Mouse (Mus musculus) forebrain, embryonic 16.5 days (tissue): ENCODE measurements around the gene Cntnap4. TPM values are rescaled to one million over a fixed set of nuclear protein-coding genes. Genes with fewer than 3 reads are reported as not detected.
A peak's percentile ranks its signal among the peaks of the same experiment; 100 is the strongest.

Source experiments
- ATAC-seq: fragments of 200-750 bp; cut with Nextera tagmentation; 2 replicates; pipeline ENCODE4 v1.8.0; 2017; ENCODE audit warnings: mild to moderate bottlenecking, moderate library complexity
- H3K27ac ChIP-seq: fragments of 300-500 bp; sonication (generic); 2 replicates; pipeline ENCODE4 v1.5.1; 2014; ENCODE audit warnings: low read length, control low read depth
- H3K27me3 ChIP-seq: fragments of 300-500 bp; sonication (generic); replicated peaks from 2 replicates; pipeline ENCODE4 v1.6.1; 2014; ENCODE audit warnings: low read length; ENCODE audit not compliant: control insufficient read depth, insufficient read depth
- H3K36me3 ChIP-seq: fragments of 300-500 bp; sonication (generic); 2 replicates; pipeline ENCODE4 v1.6.1; 2014; ENCODE audit not compliant: control insufficient read depth, insufficient read depth
- H3K4me1 ChIP-seq: fragments of 300-500 bp; sonication (generic); replicated peaks from 2 replicates; pipeline ENCODE4 v1.6.1; 2014; ENCODE audit warnings: low read length; ENCODE audit not compliant: control insufficient read depth, insufficient read depth
- H3K4me2 ChIP-seq: fragments of 300-500 bp; sonication (generic); 2 replicates; pipeline ENCODE4 v1.6.1; 2014; ENCODE audit warnings: mild to moderate bottlenecking, low read length, control low read depth
- H3K4me3 ChIP-seq: fragments of 300-500 bp; sonication (generic); replicated peaks from 2 replicates; pipeline ENCODE4 v1.5.1; 2014; ENCODE audit warnings: mild to moderate bottlenecking, low read length, control low read depth
- H3K9ac ChIP-seq: fragments of 300-500 bp; sonication (generic); replicated peaks from 2 replicates; pipeline ENCODE4 v1.6.1; 2014; ENCODE audit warnings: low read depth, low read length, control low read depth
- H3K9me3 ChIP-seq: fragments of 300-500 bp; sonication (generic); 2 replicates; pipeline ENCODE4 v1.6.1; 2016; ENCODE audit warnings: low read length; ENCODE audit not compliant: control insufficient read depth
- WGBS: fragments of 180-500 bp; shearing (Covaris S2); extraction: QIAGEN DNeasy Blood & Tissue Kit; methylation state at CpG from one replicate; pipeline ENCODE4 v1.1.7; 2014; 5-methylcytosine and 5-hydroxymethylcytosine counted together
- polyA plus RNA-seq: library from polyadenylated mRNA; unstranded; fragments of >200 nt; fragmentation: Nextera tagmentation; extraction: Ambion mirVana; gene quantifications from 2 replicates; pipeline ENCODE4 v1.2.1, GENCODE M21; 2015

Cntnap4 gene
- polyA plus RNA-seq, result 16.5 and 18.4 TPM in 2 replicates

DNA sequence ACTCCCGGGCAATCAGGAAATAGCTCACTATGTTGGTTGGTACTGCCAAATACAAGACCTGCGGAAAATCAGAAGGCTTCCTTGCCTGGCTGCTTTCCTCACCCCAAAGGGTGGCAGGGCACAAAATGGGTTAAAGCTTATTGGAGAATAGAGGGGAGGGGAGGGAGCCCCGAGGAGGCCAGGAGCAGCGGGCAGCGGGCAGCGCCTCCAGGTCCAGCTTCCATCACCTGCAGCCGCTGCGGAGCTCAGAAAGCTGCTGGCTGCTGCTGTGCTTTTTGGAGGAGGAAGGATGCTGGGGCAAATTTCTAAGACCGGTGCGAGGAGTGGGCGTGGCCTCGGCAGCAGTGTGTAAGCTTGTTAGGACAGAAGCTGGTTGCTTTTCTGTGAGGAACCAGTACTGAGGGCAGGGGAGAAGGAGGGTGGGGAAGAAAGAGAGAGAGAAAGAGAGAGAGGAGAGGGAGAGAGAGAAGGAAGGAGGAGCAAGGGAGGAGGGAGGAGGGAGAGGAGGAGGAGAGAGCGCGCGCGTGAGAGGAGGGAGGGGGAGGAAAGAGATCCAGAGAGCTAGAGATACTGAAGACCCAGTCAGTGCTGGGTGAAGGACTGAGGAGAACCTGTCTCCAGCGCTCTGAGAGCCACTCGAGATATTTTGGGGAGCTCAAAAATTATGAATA is at the start of gene Cntnap4:
Gene Cntnap4, plus strand, starts transcription at position 573 of the 671 bp plus-strand sequence.
- ATAC-seq, result peak; percentile 89
- under 1% methylated on average over 18 of the region's 18 CpGs for WGBS

GRCm38 (mm10) chr8:112557376-112557775 is 12.5 kb upstream of the Cntnap4 start:
- 46% methylated on average over 4 of the region's 4 CpGs for WGBS
- no peak overlapping the region for H3K9ac ChIP-seq
- no peak for ATAC-seq
- H3K4me3 ChIP-seq, result no peak overlapping the region
- H3K27me3 ChIP-seq, result no peaks in the 10 kb centered on the region
- no peak overlapping the region for H3K27ac ChIP-seq
- H3K4me1 ChIP-seq, result no peaks in the 10 kb centered on the region
- no peaks in the 10 kb centered on the region for H3K9me3 ChIP-seq
- H3K4me2 ChIP-seq, result no peak overlapping the region
- no peaks in the 10 kb centered on the region for H3K36me3 ChIP-seq

More for the DNA sequence above, at the start of gene Cntnap4:
- no peaks in the 10 kb centered on the region for H3K9me3 ChIP-seq
- no peaks in the 10 kb centered on the region for H3K36me3 ChIP-seq
- peak within 1 kb of the TSS; percentile 56 for H3K4me3 ChIP-seq
- H3K4me1 ChIP-seq, result peaks cover 15% of the 10 kb centered on the region
- no peaks in the 10 kb centered on the region for H3K27me3 ChIP-seq
- H3K9ac ChIP-seq, result peak within 1 kb of the TSS; percentile 83
- H3K4me2 ChIP-seq, result peak within 1 kb of the TSS; percentile 66
- peak within 1 kb of the TSS; percentile 87 for H3K27ac ChIP-seq

- Histone ChIP-seq H3K36me3 (no peaks in the 10 kb centered on the region), H3K9me3 (no peaks in the 10 kb centered on the region), H3K4me2 (peak overlapping the region; percentile 66), H3K9ac (peak overlapping the region; percentile 40), H3K27ac (peak overlapping the region; percentile 42; the same call in 1 of the 2 replicates), H3K27me3 (no peaks in the 10 kb centered on the region), H3K4me1 (peaks cover 15% of the 10 kb centered on the region), H3K4me3 (peak overlapping the region; percentile 56)
- 3% methylated on average over 6 of the region's 6 CpGs for WGBS
- 0 out of 2 replicates have a peak, but pooled peaks have one; percentile 22 for ATAC-seq
Observed at GRCm38 (mm10) chr8:112570541-112570940, 698 bp downstream of the Cntnap4 start.

- 12% methylated on average over 9 of the region's 9 CpGs for WGBS
- no peaks in the 10 kb centered on the region for H3K9me3 ChIP-seq
- H3K27me3 ChIP-seq, result no peaks in the 10 kb centered on the region
- no peak overlapping the region for H3K9ac ChIP-seq
- H3K4me1 ChIP-seq, result peaks cover 15% of the 10 kb centered on the region
- ATAC-seq, result peak; percentile 72
- H3K4me3 ChIP-seq, result peak overlapping the region; percentile 56
- peak overlapping the region; percentile 66 for H3K4me2 ChIP-seq
- H3K27ac ChIP-seq, result no peak overlapping the region
- H3K36me3 ChIP-seq, result no peaks in the 10 kb centered on the region
Observed at GRCm38 (mm10) chr8:112571337-112571904, 1.6 kb downstream of the Cntnap4 start.

DNA sequence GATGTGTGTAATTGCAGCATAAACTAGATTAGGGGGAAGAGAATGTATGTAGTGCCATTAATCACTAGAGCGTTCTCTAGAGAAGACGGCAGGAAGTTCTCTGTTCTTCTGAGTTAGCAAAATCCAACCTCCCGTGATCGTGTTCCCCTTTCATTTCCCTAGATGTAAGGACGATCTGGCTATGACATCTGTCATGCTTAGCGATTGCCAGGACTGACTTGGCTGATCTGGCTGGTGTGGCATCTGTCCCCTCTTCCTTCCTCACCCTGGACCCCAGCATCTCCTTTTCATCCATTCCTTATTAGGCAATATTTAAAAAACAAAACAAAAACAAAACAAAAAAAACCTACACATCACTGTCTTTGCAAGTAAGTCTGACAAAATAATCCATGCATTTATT is 11.6 kb downstream of the Cntnap4 start:
- H3K27ac ChIP-seq, result peak overlapping the region; percentile 41; the same call in 1 of the 2 replicates
- no peaks in the 10 kb centered on the region for H3K36me3 ChIP-seq
- ATAC-seq, result peak; percentile 47; the same call in 1 of the 2 replicates
- no peak overlapping the region for H3K4me3 ChIP-seq
- no peak overlapping the region for H3K4me2 ChIP-seq
- H3K27me3 ChIP-seq, result no peaks in the 10 kb centered on the region
- no peaks in the 10 kb centered on the region for H3K9me3 ChIP-seq
- no peak overlapping the region for H3K9ac ChIP-seq
- WGBS, result 41% methylated on average over 6 of the region's 6 CpGs
- peaks cover 6% of the 10 kb centered on the region for H3K4me1 ChIP-seq

DNA sequence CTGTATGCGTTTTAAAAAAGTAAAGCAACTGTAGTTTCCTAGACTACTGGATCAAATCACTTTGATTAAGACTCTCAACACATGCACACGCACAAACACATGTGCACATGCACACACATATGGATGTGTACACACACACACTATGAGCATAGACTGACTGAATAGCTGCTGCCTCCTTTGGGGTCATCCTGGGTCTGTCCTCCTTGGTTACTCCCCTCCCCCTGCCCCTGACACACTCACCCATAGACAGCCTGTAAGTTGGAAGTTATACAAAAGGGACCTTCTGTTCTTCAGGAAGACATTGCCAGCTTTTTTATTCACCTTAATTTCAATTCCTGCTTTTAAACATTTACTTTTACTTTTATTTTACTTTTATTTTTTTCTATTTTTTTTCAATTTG is 13.6 kb downstream of the Cntnap4 start:
- Histone ChIP-seq H3K9me3 (no peaks in the 10 kb centered on the region), H3K4me2 (no peak overlapping the region), H3K27ac (no peak overlapping the region), H3K4me3 (no peak overlapping the region), H3K9ac (no peak overlapping the region), H3K36me3 (no peaks in the 10 kb centered on the region), H3K27me3 (no peaks in the 10 kb centered on the region), H3K4me1 (peaks cover 6% of the 10 kb centered on the region)
- WGBS, result 79% methylated on average over 2 of the region's 2 CpGs
- no peak for ATAC-seq

DNA sequence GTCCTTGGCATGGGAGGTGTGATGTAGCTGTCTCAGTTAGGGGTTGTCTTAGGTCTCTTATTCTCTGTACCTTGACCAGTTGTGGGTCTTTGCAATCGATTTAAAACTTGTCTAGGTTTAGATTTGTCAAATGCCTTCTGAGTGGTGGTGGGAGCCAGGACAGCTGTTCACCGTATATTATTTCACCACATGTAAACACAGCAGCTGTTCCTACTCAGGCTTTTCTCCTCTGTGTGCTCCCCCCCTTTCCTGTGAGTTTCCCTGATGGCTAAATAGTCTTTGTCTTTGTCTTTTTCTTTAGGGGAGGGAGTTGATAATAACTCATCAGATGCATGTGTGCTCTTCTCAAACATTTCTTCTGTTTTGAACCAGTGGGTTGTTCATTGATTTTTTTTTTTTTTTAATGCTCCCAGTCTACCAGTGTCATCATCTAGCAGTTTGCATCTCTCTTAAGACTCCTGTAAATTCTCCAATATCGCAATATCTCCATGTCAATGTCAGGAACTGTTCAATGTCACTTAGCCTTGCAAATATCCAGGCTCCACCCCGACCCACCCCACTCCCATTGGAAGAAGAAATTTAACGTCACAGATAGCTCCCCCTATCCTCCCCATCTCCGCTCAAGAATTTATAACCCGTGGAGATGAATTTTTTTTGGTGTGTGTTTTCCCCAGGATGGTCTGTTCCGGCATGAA is 18.7 kb downstream of the Cntnap4 start:
- no peak overlapping the region for H3K4me2 ChIP-seq
- no peaks in the 10 kb centered on the region for H3K27me3 ChIP-seq
- no peaks in the 10 kb centered on the region for H3K4me1 ChIP-seq
- no peaks in the 10 kb centered on the region for H3K36me3 ChIP-seq
- 77% methylated on average over 8 of the region's 8 CpGs for WGBS
- H3K9ac ChIP-seq, result no peak overlapping the region
- H3K9me3 ChIP-seq, result no peaks in the 10 kb centered on the region
- no peak overlapping the region for H3K27ac ChIP-seq
- ATAC-seq, result no peak
- no peak overlapping the region for H3K4me3 ChIP-seq

- no peak overlapping the region for H3K4me2 ChIP-seq
Observed at GRCm38 (mm10) chr8:112589052-112589389, 19.2 kb downstream of the Cntnap4 start.

GRCm38 (mm10) chr8:112596023-112596776 is 26.4 kb downstream of the Cntnap4 start:
- Histone ChIP-seq H3K4me2 (no peak overlapping the region), H3K9ac (no peak overlapping the region), H3K9me3 (no peaks in the 10 kb centered on the region), H3K4me3 (no peak overlapping the region), H3K27me3 (no peaks in the 10 kb centered on the region), H3K4me1 (peaks cover 7% of the 10 kb centered on the region; the same call in 1 of the 2 replicates), H3K36me3 (no peaks in the 10 kb centered on the region), H3K27ac (no peak overlapping the region)
- WGBS, result 39% methylated on average over 15 of the region's 15 CpGs
- ATAC-seq, result no peak

More at GRCm38 (mm10) chr8:112589052-112589389, 19.2 kb downstream of the Cntnap4 start:
- ATAC-seq, result no peak
- H3K27ac ChIP-seq, result no peak overlapping the region
- H3K27me3 ChIP-seq, result no peaks in the 10 kb centered on the region
- H3K9ac ChIP-seq, result no peak overlapping the region
- H3K9me3 ChIP-seq, result no peaks in the 10 kb centered on the region
- no peak overlapping the region for H3K4me3 ChIP-seq
- no peaks in the 10 kb centered on the region for H3K36me3 ChIP-seq
- no peaks in the 10 kb centered on the region for H3K4me1 ChIP-seq
- WGBS, result 79% methylated on average over 14 of the region's 14 CpGs
